Mouse (Mus musculus): ENCODE results near the gene Enox1. TPM values are rescaled to one million over a fixed set of nuclear protein-coding genes. Genes with fewer than 3 reads are reported as not detected.

Enox1 gene
- total and polyA plus RNA-seq, 3 experiments = not detected

GRCm38 (mm10) chr14:77162496-77162895 is 5.9 kb downstream of the Enox1 start:
- H3K27me3 ChIP-seq (replicated peaks) = no peaks in the 10 kb centered on the region
- DNase-seq (ENCODE audit: extremely low read depth) = no peak
- H3K79me2 ChIP-seq (replicated peaks; ENCODE audit: control insufficient read depth, extremely low read depth, insufficient read depth, poor library complexity, severe bottlenecking) = no peaks in the 10 kb centered on the region
- in situ Hi-C loops (cut with MboI; ENCODE audit: low pct_ligation_motif_present, low pct_unique_long_range_greater_than_20kb, low sequenced_read_pairs) (no loop called here), dilution Hi-C loops (cut with MboI; ENCODE audit: extremely low pct_ligation_motif_present, extremely low pct_unique_long_range_greater_than_20kb, low sequenced_read_pairs) (no loop called here)
- TF ChIP-seq NRF1 (IDR thresholded peaks at IDR 0.05; ENCODE audit: low read depth, low read length) = no peak
- TF ChIP-seq JUND (conservative IDR thresholded peaks at IDR 0.05; ENCODE audit: low read depth, low read length) = no peak
- no peak for TF ChIP-seq EP300 (IDR thresholded peaks at IDR 0.05; ENCODE audit: low read length)
- TF ChIP-seq MEF2A (IDR thresholded peaks at IDR 0.05; ENCODE audit: borderline replicate concordance, low read depth, low read length) = no peak
- no peak for TF ChIP-seq TBP (conservative IDR thresholded peaks at IDR 0.05; ENCODE audit: low read depth, low read length)
- no peaks in the 10 kb centered on the region for H3K36me3 ChIP-seq (replicated peaks in 1 of 2; ENCODE audit: control insufficient read depth in 1 of 2, insufficient read depth in 1 of 2, low read length in 1 of 2)
- H3K4me3 ChIP-seq (replicated peaks in 1 of 3; ENCODE audit: low read depth in 2 of 3, low read length in 2 of 3, poor library complexity in 1 of 3) = no peak overlapping the region
- no peaks in the 10 kb centered on the region for H3K4me1 ChIP-seq (ENCODE audit: control insufficient read depth in 1 of 2, insufficient read depth in 2 of 2)
- H3K9ac ChIP-seq (ENCODE audit: insufficient read depth, low read depth) = no peak overlapping the region
- H3K27ac ChIP-seq (ENCODE audit: insufficient read depth, low read depth) = no peak overlapping the region
- no peak overlapping the region for H3K4me2 ChIP-seq (ENCODE audit: insufficient read depth, low read depth, poor library complexity, severe bottlenecking)
- H3K9me3 ChIP-seq (replicated peaks; ENCODE audit: low read length) = peaks cover 33% of the 10 kb centered on the region

DNA sequence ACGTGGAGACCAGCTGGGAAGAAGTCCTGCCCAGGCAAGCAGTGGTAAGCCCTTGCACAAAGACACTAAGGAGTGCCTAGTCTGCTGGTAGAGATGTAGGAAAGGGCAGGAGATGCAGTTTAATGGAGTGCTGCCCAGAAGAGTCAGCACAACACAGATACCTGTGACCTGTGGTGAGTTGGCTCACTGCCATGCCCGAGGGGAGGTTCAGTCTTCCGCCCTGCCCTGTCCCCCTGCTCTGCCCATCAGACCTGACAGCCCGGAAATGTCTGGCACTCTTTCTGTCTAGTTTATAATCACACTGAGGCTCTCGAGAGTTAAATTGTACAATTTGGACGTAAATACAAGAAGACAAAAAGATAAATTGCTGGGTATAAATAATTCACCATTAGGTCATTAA is 7.8 kb downstream of the Enox1 start:
- no peaks in the 10 kb centered on the region for H3K27me3 ChIP-seq (replicated peaks)
- dilution Hi-C loops (cut with MboI; ENCODE audit: extremely low pct_ligation_motif_present, extremely low pct_unique_long_range_greater_than_20kb, low sequenced_read_pairs) (no loop called here), in situ Hi-C loops (cut with MboI; ENCODE audit: low pct_ligation_motif_present, low pct_unique_long_range_greater_than_20kb, low sequenced_read_pairs) (no loop called here)
- H3K4me3 ChIP-seq (replicated peaks in 1 of 3; ENCODE audit: low read depth in 2 of 3, low read length in 2 of 3, poor library complexity in 1 of 3) = no peak overlapping the region
- H3K36me3 ChIP-seq (replicated peaks in 1 of 2; ENCODE audit: control insufficient read depth in 1 of 2, insufficient read depth in 1 of 2, low read length in 1 of 2) = no peaks in the 10 kb centered on the region
- no peak overlapping the region for H3K27ac ChIP-seq (ENCODE audit: insufficient read depth, low read depth)
- peaks cover 41% of the 10 kb centered on the region for H3K9me3 ChIP-seq (replicated peaks; ENCODE audit: low read length)
- no peak for DNase-seq (ENCODE audit: extremely low read depth)
- no peaks in the 10 kb centered on the region for H3K4me1 ChIP-seq (ENCODE audit: control insufficient read depth in 1 of 2, insufficient read depth in 2 of 2)
- no peak overlapping the region for H3K9ac ChIP-seq (ENCODE audit: insufficient read depth, low read depth)
- TF ChIP-seq POLR2A (IDR thresholded peaks at IDR 0.05; ENCODE audit: low read depth, low read length) = no peak
- TF ChIP-seq ELF1 (IDR thresholded peaks at IDR 0.05; ENCODE audit: low read depth, low read length) = no peak
- TF ChIP-seq UBTF (IDR thresholded peaks at IDR 0.05; ENCODE audit: low read depth, low read length) = no peak
- TF ChIP-seq MAZ (IDR thresholded peaks at IDR 0.05; ENCODE audit: low read depth, low read length) = no peak
- no peak for TF ChIP-seq CHD2 (IDR thresholded peaks at IDR 0.05; ENCODE audit: low read length)
- no peak for TF ChIP-seq JUND (conservative IDR thresholded peaks at IDR 0.05; ENCODE audit: low read depth, low read length)
- TF ChIP-seq MAX (IDR thresholded peaks at IDR 0.05; ENCODE audit: low read length) = no peak
- TF ChIP-seq MXI1 (IDR thresholded peaks at IDR 0.05; ENCODE audit: low read depth, low read length) = no peak
- TF ChIP-seq NELFE (IDR thresholded peaks at IDR 0.05; ENCODE audit: low read depth, low read length) = no peak
- no peak for TF ChIP-seq SMC3 (IDR thresholded peaks at IDR 0.05; ENCODE audit: low read depth, low read length)
- TF ChIP-seq NRF1 (IDR thresholded peaks at IDR 0.05; ENCODE audit: low read depth, low read length) = no peak
- TF ChIP-seq CHD1 (IDR thresholded peaks at IDR 0.05; ENCODE audit: low read depth, low read length) = no peak
- TF ChIP-seq CTCF (conservative IDR thresholded peaks at IDR 0.05 in 1 of 2, IDR thresholded peaks at IDR 0.05 in 1 of 2; ENCODE audit: low read depth in 2 of 2, low read length in 2 of 2) = no peak
- TF ChIP-seq HCFC1 (IDR thresholded peaks at IDR 0.05; ENCODE audit: low read depth, low read length) = no peak
- no peak for TF ChIP-seq ZKSCAN1 (IDR thresholded peaks at IDR 0.05; ENCODE audit: borderline replicate concordance, low read depth, low read length)
- TF ChIP-seq ETS1 (conservative IDR thresholded peaks at IDR 0.05; ENCODE audit: low read depth, low read length) = no peak
- no peak for TF ChIP-seq PAX5 (IDR thresholded peaks at IDR 0.05; ENCODE audit: low read length)
- no peak overlapping the region for H3K4me2 ChIP-seq (ENCODE audit: insufficient read depth, low read depth, poor library complexity, severe bottlenecking)
- H3K79me2 ChIP-seq (replicated peaks; ENCODE audit: control insufficient read depth, extremely low read depth, insufficient read depth, poor library complexity, severe bottlenecking) = no peaks in the 10 kb centered on the region
